Mouse (Mus musculus): Measurements from ENCODE around the gene Abat.

Gene Abat

GRCm38 (mm10) chr16:8631428-8631827 lies 118.2 kb downstream of the Abat start:
- DNase-seq (ENCODE audit: low read depth, low spot score): no peak

GRCm38 (mm10) chr16:8636867-8637216 lies 123.6 kb downstream of the Abat start:
- no peak for DNase-seq (ENCODE audit: low read depth, low spot score)

GRCm38 (mm10) chr16:8637217-8638051 lies 124.2 kb downstream of the Abat start, which contains the start of the genes Pmm2 and Tmem186:
Gene Pmm2, plus strand, starts transcription at chr16:8637674.
Gene Tmem186, minus strand, starts transcription at chr16:8637712.
- peak; percentile 95 for DNase-seq (ENCODE audit: low read depth, low spot score)

GRCm38 (mm10) chr16:8638131-8638530 lies 124.9 kb downstream of the Abat start:
- no peak for DNase-seq (ENCODE audit: low read depth, low spot score)

GRCm38 (mm10) chr16:8639466-8640191 lies 126.4 kb downstream of the Abat start:
- no peak for DNase-seq (ENCODE audit: low read depth, low spot score)

DNA sequence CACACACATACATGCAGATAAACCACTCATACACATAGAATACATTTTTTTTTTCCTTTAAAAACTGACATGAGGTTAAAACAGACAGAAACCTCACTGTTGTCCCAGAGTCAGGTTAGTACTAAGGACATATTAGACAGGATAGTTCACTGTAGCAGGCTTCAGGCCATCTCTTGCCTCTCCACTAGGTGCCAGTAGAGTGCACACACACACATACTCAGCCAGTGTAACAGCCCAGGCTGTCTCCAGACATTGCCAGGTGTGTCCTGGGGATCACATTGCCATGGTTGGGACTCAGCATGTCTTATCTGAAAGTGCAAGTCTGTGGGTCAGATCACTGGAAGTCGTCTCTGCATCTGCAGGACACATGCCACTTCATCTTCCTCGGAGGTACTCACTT lies 130.6 kb downstream of the Abat start:
- no peak for DNase-seq (ENCODE audit: low read depth, low spot score)

DNA sequence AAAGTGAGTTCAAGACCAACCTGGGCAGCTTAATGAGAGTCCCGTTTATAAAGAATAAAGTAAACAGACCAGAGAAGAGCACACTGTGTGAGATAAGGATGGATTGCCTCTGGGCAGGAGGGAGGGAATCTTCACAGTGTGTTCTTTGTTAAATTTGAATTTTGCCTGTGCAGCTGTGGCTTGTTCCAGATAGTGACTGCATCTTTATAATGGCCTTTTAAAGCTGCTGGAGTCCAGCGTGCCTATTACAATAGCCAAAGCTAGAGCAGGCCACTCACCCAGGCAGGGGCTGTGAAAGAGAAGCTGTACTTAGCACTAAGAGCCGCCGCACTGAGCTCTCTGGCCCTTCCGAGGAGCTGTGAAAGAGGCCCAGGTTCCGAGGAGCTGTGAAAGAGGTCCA lies 132.3 kb downstream of the Abat start:
- DNase-seq (ENCODE audit: low read depth, low spot score): no peak

DNA sequence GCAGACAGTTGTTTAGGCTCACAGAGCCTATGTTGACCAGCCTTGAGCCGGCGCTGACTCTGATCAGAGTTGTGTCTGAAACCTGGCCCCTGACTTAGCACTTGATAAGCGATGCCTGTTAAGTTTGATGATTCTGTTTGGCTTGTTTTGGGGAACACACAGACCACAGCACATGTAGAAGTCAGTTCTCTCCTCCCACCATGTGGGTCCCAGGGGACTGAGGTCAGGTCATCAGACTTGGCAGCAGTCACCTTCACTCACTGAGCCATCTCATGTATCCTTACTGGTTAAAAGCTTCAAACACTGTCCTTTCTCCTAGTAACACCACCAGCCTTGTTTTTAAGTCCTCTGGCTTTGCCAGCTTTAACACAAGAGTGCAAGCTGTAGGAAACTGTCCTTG lies 136.8 kb downstream of the Abat start:
- no peak for DNase-seq (ENCODE audit: low read depth, low spot score)

- no peak for DNase-seq (ENCODE audit: low read depth, low spot score)
These were observed 141.9 kb downstream of the Abat start for GRCm38 (mm10) chr16:8655108-8655507.

DNA sequence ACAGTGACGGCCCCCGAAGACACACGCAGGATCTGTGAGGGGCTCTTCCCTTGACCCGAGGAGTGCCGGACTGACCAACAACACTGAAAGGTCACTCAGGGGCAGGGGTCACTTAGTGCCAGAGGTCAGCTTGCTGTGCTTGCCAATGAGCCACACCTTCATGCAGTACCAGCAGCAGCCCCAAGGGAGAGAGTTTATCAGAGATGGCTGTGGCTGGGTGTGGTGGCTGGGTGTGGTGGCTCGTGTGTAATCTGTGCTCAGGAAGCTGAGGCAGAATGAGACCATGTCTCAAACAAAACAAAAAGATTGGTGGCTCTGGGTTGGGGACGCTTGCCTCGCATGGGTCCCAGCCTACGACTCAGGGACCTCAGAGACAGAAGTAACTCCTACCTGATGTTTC lies 142.4 kb downstream of the Abat start:
- DNase-seq (ENCODE audit: low read depth, low spot score): no peak

- no peak for DNase-seq (ENCODE audit: low read depth, low spot score)
These were observed 143.0 kb downstream of the Abat start for GRCm38 (mm10) chr16:8656256-8656655.

DNA sequence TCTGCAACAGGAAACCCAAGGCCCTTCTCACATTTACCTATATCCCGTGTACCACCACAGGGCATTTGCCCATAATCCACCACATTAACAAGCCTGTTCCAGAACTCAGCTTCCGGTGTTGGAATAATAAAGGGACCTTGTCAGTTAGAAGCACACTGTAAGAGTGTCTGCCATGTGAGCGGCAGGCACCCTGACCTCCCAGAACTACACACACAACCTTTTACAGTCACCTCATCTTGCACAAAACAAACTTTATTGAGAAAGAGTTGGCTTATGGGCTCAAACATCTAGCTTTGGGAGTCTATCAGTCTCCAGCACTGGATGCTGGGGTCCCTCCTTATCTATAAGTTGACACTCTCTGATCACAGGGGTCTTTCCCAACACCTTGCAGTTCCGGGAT lies 145.1 kb downstream of the Abat start:
- no peak for DNase-seq (ENCODE audit: low read depth, low spot score)

DNA sequence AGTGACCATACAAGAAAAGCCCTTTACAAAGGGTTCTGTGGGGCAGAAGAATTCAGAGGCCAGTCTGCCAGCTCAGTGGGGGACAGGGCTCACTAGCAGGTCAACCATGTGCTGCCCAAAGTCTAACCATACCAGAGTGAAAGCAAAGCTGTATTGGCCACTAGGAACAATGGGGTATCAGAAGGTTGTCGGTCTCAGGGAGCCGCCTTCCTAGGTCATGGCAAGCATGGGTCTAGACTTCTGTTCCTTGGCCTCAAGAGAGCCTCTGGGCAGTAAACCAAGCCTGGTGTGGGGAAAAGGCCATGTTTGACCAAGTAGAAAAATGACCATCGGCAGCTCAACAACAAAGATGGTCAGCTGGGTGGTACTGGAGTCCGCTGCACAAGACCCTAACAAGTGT lies 145.5 kb downstream of the Abat start:
- no peak for DNase-seq (ENCODE audit: low read depth, low spot score)

- no peak for DNase-seq (ENCODE audit: low read depth, low spot score)
These were observed 149.8 kb downstream of the Abat start for GRCm38 (mm10) chr16:8663022-8663421.

DNA sequence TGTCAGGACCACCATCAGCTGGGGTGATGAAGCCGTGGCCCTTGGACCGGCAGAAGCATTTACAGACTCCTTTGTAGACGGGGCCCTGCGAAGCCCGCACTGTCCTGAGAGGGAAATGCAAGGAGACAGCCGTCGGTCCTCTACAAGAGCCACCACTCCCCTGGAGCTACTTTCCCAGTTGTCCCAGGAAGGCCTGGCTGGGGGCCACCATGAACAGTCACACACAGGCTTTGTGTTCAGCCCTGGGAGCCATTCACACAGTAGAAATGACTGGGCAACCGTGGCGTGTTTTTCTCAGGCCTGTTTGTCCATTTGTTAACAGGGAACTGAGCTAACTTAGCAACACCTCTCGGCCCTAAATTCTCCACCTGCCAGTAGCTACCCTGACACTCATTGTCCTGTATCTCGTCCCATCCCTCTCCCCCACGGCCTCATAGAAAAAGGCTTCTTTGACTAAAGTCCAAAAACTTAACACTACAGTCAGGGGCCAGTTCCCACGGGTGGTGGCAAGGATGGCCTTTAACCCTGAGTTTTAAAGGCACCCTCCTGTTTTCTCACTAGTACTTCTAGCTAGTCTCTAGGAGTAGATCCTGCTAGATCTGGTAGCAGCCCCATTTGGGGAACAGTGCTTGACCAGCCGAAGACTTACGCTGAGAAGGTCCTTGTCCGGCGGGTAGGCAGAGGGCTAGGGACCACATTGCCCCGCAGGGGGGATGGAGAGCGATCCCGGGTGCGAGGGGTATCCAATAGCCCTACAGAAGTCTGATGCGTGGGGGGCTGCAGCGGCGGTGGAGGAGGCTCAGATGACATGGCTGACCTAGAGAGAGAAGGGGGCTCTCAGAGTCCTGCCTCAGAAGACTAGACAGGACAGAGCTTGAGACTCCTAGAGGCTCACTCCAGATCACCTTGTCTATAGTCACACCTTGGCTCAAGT lies 150.6 kb downstream of the Abat start:
- no peak for DNase-seq (ENCODE audit: low read depth, low spot score)

DNA sequence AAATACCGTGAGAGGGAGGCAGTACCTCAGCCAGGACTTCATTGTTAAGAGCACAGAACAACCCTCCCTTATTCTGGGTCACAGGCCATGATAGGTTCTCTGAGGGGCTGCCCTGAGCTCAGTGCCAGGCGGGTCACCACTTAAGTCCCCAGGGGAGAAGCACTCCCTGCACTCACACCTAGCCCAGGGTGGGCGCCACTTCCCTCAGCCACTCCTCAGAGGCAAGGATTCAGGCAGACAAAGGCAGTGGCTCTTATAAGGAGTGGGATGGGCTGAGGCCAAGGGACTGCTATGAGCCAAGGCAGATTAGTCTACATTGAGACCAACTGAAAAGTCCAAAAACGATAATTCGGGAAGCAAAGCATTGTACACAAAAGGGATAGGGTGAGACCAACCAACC lies 152.1 kb downstream of the Abat start:
- DNase-seq (ENCODE audit: low read depth, low spot score): no peak

GRCm38 (mm10) chr16:8666452-8666851 lies 153.2 kb downstream of the Abat start:
- DNase-seq (ENCODE audit: low read depth, low spot score): no peak

DNA sequence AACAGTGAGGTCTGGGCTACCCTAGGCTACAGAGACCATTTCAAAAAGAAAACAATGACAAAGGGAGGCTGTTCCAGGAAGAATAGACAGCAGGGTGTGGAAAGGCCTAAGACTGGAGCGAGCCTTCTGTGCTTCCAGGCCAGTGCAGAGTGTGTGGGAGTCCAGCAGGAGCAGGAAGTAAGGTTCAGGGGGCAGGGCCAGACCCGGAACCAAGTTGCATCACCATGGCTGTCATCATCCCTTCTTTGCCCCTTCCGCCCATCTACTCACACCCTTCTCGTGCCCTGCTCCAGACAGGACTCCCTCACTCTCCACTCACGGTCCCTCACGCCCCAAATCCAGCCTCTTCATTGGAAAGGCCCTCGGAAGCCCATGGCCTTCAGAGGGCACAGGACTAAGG lies 154.0 kb downstream of the Abat start:
- DNase-seq (ENCODE audit: low read depth, low spot score): no peak

- no peak for DNase-seq (ENCODE audit: low read depth, low spot score)
These were observed 154.6 kb downstream of the Abat start for GRCm38 (mm10) chr16:8667814-8668213.

- no peak for DNase-seq (ENCODE audit: low read depth, low spot score)
These were observed 155.2 kb downstream of the Abat start for GRCm38 (mm10) chr16:8668386-8668785.

GRCm38 (mm10) chr16:8669432-8669831 lies 156.2 kb downstream of the Abat start:
- no peak for DNase-seq (ENCODE audit: low read depth, low spot score)

Data from brain, embryonic 18.5 days (tissue).